Mouse (Mus musculus) spleen, postnatal 10 days (tissue): ENCODE results near the gene Tubb2a.
A peak's percentile ranks its signal among the peaks of the same experiment; 100 is the strongest.

Source experiments
- DNase-seq, 2 experiments: peaks; one replicate each; pipeline ENCODE4 v3.0.0; 2021 to 2022; ENCODE audit warnings: low spot score in 2 of 2

Gene Tubb2a

GRCm38 (mm10) chr13:34051692-34052091 lies 26.1 kb downstream of the Tubb2a start:
- DNase-seq: peak in 1 of 2 experiments; percentile 35

GRCm38 (mm10) chr13:34050479-34050878 lies 27.3 kb downstream of the Tubb2a start:
- DNase-seq: no peak

DNA sequence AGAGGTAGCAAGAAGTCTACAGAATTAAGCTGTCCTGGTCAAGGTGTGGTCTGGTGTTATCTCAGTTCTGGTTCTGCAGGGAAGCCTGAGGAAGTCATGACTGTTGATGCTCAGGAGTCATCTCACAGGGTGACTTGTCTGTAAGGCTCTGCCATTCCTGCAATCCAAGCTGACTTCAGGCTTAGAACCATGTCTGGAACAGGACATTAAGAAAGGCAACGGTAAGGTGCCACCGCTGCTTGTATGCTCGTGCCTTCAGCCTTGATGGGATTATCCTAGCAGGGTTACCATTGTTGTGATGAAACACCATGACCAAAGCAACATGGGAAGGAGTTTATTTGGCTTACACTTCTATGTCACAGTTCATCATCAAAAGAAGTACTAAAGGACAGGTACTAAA lies 30.3 kb downstream of the Tubb2a start:
- DNase-seq: no peak

DNA sequence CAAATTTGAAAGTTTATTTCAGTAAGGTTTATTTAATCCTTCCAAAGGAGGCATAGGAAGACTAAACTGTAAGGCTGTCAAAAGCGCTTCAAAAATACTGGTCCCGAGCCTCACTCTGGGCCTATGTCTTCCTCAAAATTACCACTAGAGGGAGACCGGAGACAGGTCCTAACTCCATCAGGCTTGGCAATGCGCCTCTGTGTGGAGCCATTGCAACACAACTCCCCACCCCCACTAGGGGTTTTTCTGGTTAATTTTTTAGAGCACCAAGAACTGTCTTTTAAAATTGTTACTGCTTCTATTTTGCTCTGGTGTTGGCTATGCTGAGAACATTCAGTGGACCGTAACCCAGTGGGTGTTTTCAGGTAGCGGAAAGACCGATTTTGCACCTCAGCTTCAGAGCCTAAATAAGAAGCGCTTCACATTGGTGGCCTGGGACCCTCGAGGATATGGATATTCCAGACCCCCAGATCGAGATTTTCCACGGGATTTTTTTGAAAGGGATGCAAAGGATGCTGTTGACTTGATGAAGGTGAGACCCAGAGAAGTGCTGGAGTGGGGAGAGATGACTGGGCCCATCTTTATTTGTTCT lies 31.3 kb downstream of the Tubb2a start:
- DNase-seq: peak; percentile 26 to 70

DNA sequence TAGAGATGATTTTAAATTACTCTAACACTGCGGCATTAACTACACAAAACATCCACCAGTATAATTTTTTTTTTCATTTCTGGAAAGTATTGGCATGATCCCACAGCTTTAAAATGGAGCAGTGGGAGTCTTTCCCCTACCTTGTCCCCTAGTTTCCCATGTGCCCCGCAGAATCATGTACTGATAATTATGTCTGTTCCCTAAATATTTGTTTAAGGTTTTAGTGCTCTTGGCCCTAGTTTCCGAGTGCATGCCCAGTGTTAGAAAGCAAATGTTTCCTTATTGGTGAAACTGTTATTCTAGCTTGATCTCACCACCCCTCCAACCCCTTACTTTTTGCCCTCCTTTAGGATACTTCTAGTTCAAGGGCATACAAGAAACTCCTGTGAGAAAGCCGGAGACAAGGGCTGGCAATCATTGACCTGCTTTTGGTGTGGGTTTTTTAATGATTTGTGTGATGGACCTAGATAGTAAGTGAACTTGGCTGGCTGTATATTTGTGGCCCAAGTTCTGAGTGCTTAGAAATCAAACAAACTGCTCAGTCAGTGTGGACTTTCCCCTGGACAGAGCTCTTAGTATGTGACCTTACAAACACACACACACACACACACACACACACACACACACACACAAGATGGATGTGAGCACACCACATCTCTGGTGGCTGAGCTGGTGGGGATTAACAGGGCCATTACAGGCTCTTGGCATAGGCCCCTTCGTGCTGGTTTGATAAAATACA lies 32.1 kb downstream of the Tubb2a start:
- DNase-seq: no peak

GRCm38 (mm10) chr13:34043716-34044393 lies 34.0 kb downstream of the Tubb2a start:
- DNase-seq: no peak

- no peak for DNase-seq
Observed at GRCm38 (mm10) chr13:34040091-34040490, 37.7 kb downstream of the Tubb2a start.

DNA sequence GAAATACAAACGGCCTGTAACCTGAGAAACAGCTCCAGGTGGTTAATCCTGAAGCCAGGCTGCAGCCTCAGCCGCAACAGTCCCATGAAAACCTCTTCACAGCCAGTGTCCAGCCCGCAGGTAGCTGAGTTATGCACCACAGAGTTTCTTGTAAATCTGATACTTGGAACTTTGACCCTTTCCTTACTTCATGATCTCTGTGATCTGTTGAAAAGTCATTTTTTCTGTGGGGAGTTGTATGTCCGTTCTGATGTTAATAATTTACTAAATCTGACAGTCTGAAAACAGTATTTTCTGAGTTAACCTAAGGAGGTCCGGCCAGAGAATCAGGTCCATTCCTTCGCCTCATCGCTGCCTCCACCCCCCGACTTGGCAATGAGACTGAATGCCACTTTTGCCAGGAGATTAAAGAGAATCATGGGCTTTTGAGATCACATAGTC lies 38.9 kb downstream of the Tubb2a start:
- DNase-seq: no peak

- peak in 1 of 2 experiments; percentile 17 for DNase-seq
Observed at GRCm38 (mm10) chr13:34038056-34038432, 39.8 kb downstream of the Tubb2a start.

DNA sequence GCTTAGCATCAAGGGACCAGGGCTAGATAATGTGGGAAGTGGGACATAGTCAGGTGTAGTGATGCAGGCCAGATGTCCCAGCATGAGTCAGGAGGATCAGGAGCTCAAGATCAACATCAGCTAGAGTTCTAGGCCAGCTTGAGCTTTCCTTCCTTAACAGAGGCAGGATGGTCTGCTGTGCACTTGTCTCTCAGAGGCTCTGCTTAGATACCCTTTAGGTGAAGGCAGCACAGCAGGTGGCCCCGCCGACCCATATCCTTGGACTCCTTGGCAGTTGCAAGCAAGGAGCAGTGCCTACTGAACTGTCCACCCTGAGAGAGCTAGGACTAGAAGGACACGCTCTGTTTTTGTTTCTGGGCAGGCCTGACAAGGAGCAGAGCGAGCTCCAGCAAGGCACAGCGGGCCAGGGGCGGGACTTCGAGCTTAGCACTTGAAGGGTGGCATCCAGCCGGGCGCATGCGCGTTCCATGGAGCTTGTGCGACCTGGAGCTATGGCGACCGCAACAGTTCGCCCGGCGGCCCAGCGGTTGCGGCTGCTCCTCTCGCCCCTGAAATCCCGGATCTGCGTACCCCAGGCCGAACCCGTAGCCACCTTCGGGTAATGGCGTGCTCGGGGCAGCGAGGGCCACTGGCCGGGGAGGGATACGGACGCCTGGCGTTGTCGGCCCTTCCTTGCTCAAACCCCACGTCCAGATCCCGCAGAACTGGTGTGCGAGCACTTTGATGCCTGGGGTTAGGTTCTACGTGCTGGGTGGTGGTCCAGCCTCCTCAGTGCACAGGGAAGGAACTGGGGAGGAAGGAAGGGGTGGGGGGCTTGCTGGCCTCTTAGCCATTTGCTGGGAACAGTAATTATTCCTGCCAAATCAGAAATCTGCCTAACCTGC lies 40.4 kb downstream of the Tubb2a start, which contains the start of gene Bphl:
Gene Bphl (plus strand): TSS at position 426 of the 884 bp plus-strand sequence.
- peak; percentile 77 to 93 for DNase-seq

DNA sequence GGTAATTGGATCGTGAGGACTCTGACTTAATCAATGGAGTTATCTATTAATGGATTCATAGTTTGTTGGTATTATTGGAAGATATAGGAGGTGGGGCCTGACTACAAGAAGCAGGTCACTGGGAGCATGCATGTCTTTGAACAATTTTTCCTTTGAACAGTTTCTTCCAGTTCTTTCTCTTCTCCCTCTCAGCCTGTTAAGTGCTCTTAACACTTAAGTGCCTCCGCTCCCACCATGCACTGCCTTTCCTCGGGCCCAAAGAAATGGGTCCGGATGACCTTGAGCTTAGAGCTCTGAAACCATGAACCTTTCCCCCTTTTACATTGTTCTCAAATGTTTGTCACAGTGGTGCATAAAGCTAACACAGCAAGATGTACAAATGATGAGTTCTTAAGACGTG lies 41.1 kb downstream of the Tubb2a start:
- DNase-seq: no peak

DNA sequence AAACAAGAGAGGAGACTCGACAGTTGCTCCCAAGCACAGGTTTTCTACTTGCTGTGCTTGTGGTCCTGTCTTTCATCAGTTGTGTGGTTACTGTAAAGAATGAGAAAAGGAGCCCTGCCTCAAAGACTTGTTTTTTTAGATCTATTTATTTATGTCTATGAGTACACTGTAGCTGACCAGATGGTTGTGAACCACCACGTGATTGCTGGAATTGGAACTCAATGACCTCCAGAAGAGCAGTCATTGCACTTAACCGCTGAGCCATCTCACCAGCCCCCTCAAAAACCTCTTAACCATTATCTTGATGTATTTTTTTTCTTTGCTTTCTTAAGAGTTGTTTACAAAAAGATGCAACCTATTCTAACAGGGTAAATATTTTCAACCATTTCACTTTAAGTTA lies 42.4 kb downstream of the Tubb2a start:
- DNase-seq: no peak

- DNase-seq: no peak
Observed at GRCm38 (mm10) chr13:34032041-34032440, 45.8 kb downstream of the Tubb2a start.
